Mouse (Mus musculus): ENCODE measurements around the gene Vti1a.

DNA sequence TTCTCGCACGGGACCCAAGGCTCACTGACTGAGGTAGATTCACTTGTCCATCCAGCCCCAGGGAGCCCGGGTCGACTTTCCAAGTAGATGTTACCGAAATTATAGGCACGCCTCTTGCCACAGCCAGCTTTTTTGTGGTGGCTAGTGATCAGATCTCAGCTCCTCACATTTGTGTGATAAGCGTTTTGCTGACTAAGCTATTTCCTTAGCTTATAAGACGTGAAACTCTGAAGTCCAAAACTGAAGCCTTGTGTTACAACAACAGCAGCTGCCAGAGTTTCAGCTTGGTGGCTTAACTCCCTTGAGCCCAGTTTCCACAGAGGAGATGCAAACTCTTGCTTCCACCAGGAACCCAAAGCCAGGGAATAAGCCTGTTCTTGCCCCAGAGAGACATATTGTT, 6.5 kb downstream of the Vti1a start:
- TF ChIP-seq CTCF (IDR thresholded peaks at IDR 0.05; ENCODE audit: low read depth) (no peak), EP300 (IDR thresholded peaks at IDR 0.05; ENCODE audit: low read depth) (no peak)
